Mouse (Mus musculus): Measurements from ENCODE around the gene E2f8. TPM values are rescaled to one million over a fixed set of nuclear protein-coding genes. Genes with fewer than 3 reads are reported as not detected.

Gene E2f8
- polyA plus RNA-seq (2014; fragmentation: Illumina TruSeq; extraction: RNeasy Lipid Tissue Mini Kit (QIAGEN cat#74804); ENCODE audit: low read depth, low replicate concordance) = 4.7 TPM

GRCm38 (mm10) chr7:48881486-48881885, at the start of gene E2f8:
TSS of gene E2f8 (minus strand) at chr7:48881596.

GRCm38 (mm10) chr7:48908521-48909341, 27.3 kb upstream of the E2f8 start, which contains the start of gene Nav2:
TSS of gene Nav2 (plus strand) at chr7:48908716.

GRCm38 (mm10) chr7:48847820-48848650, 33.4 kb downstream of the E2f8 start, which contains the start of gene Csrp3:
TSS of gene Csrp3 (minus strand) at chr7:48848033.

Other genes with a start within 250 kb of the E2f8 start
- gene Mrgprb3, start 237.8 kb downstream of the E2f8 start, polyA plus RNA-seq (2014; fragmentation: Illumina TruSeq; extraction: RNeasy Lipid Tissue Mini Kit (QIAGEN cat#74804); ENCODE audit: low read depth, low replicate concordance) = not detected
- 11.2 TPM for gene Zdhhc13, start 92.6 kb downstream of the E2f8 start, polyA plus RNA-seq (2014; fragmentation: Illumina TruSeq; extraction: RNeasy Lipid Tissue Mini Kit (QIAGEN cat#74804); ENCODE audit: low read depth, low replicate concordance)
- gene Csrp3, start 33.6 kb downstream of the E2f8 start, polyA plus RNA-seq (2014; fragmentation: Illumina TruSeq; extraction: RNeasy Lipid Tissue Mini Kit (QIAGEN cat#74804); ENCODE audit: low read depth, low replicate concordance) = 20.0 TPM
- 7.6 TPM for gene Nav2, start 27.1 kb upstream of the E2f8 start, polyA plus RNA-seq (2014; fragmentation: Illumina TruSeq; extraction: RNeasy Lipid Tissue Mini Kit (QIAGEN cat#74804); ENCODE audit: low read depth, low replicate concordance)